In the genomic region with DNA sequence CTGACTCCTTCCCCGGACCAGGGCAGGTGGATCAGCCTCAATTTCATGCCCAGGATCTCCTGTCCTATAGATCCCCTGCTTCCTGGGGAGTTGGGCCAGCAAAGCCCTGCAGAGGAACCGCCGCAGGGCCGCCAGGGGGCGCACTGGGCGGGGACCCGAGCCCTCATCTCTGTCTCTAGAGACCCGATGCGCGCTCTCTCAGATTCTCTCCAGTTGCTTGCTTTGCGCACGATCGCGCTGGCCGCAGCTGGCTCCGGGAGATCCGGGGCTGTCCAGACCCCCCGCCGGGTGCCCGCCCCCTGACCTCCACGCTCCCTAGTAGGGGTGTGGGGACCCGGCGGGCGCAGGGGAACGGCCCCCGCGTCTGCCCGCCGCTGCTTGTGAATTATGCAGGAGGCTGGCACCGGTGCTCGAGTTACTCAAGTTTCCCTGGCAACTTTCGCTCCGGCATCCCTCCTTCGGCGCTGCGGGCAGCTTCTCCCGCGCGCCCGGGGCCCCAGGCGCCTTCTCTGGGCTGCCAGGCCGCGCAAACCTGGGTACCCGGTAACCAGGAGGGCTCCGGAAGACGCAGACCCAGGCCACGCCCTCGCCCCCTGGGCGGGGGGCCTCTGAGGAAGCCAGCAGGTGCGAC, we compare ENCODE assay signal across 8 mouse cellular contexts. TPM values are rescaled to one million over a fixed set of nuclear protein-coding genes. Genes with fewer than 3 reads are reported as not detected.
DNase-seq lines count a peak whose midpoint lies in the region; ATAC-seq and TF ChIP-seq lines count a peak whose summit lies in the region.

No protein-coding gene starts in this region.

- TF ChIP-seq POLR2A in CH12.LX (IDR thresholded peaks at IDR 0.05; ENCODE audit: low read depth, low read length): no peak
- no peak for TF ChIP-seq POLR2A in brain, embryonic 14.5 days (IDR thresholded peaks at IDR 0.05; ENCODE audit: borderline replicate concordance, extremely low read depth, insufficient read depth, insufficient read length, poor library complexity, severe bottlenecking)

- in situ Hi-C loops in CH12.LX (cut with MboI; ENCODE audit: low pct_ligation_motif_present, low pct_unique_long_range_greater_than_20kb, low sequenced_read_pairs): no loop called here

- peaks cover 98% of the 10 kb centered on the region for H3K27me3 ChIP-seq in CH12.LX (replicated peaks)
- peaks cover 44% of the 10 kb centered on the region for H3K27me3 ChIP-seq in forebrain, embryonic 11.5 days (ENCODE audit: control insufficient read depth, insufficient read depth, low read length)
- H3K27me3 ChIP-seq in hindbrain, embryonic 10.5 days (ENCODE audit: insufficient read depth, poor library complexity, severe bottlenecking): peaks cover 85% of the 10 kb centered on the region
- H3K27me3 ChIP-seq in lung, postnatal 0 days (replicated peaks; ENCODE audit: insufficient read depth, low read length): peaks cover 24% of the 10 kb centered on the region

- dilution Hi-C loops in CH12.LX (cut with MboI; ENCODE audit: extremely low pct_ligation_motif_present, extremely low pct_unique_long_range_greater_than_20kb, low sequenced_read_pairs): no loop called here

- H3K4me2 ChIP-seq in CH12.LX (ENCODE audit: insufficient read depth, low read depth, poor library complexity, severe bottlenecking): peak overlapping the region; percentile 77
- H3K4me2 ChIP-seq in forebrain, embryonic 11.5 days (ENCODE audit: low read depth, low read length, severe bottlenecking): peak overlapping the region; percentile 95
- peak overlapping the region; percentile 70 for H3K4me2 ChIP-seq in lung, postnatal 0 days (replicated peaks; ENCODE audit: low read depth, low read length)

- DNase-seq in CH12.LX (ENCODE audit: extremely low read depth): peak; percentile 5
- DNase-seq in brain, embryonic 14.5 days (ENCODE audit: low read depth): peak; percentile 89
- DNase-seq in forebrain, embryonic 11.5 days (ENCODE audit: low spot score): peak; percentile 91
- peak; percentile 82 for DNase-seq in hindbrain, embryonic 10.5 days (ENCODE audit: low spot score)
- peak; percentile 62 to 69 for DNase-seq in layer of hippocampus, postnatal 14 days (ENCODE audit: low spot score in 2 of 2)
- peak; percentile 79 for DNase-seq in lung, postnatal 0 days (ENCODE audit: low spot score)
- DNase-seq in retina, embryonic 14.5 days (ENCODE audit: low spot score): peak; percentile 89
- DNase-seq in thymus, postnatal 4 days: peak; percentile 86

- peak overlapping the region in 1 of 3 experiments; percentile 25 for H3K4me3 ChIP-seq in CH12.LX (replicated peaks in 1 of 3; ENCODE audit: low read depth in 2 of 3, low read length in 2 of 3, poor library complexity in 1 of 3)
- peak overlapping the region; percentile 39 for H3K4me3 ChIP-seq in forebrain, embryonic 11.5 days (ENCODE audit: low read depth, low read length)
- peak overlapping the region; percentile 63 for H3K4me3 ChIP-seq in hindbrain, embryonic 10.5 days
- peak overlapping the region; percentile 34 for H3K4me3 ChIP-seq in lung, postnatal 0 days (ENCODE audit: low read depth, low read length)

- H3K4me1 ChIP-seq in CH12.LX (ENCODE audit: control insufficient read depth in 1 of 2, insufficient read depth in 2 of 2): no peaks in the 10 kb centered on the region
- peaks cover 6% of the 10 kb centered on the region for H3K4me1 ChIP-seq in forebrain, embryonic 11.5 days (replicated peaks; ENCODE audit: control insufficient read depth, insufficient read depth, low read length)
- peaks cover 20% of the 10 kb centered on the region for H3K4me1 ChIP-seq in hindbrain, embryonic 10.5 days (replicated peaks)
- H3K4me1 ChIP-seq in lung, postnatal 0 days (ENCODE audit: insufficient read depth, low read depth, low read length): no peaks in the 10 kb centered on the region; the same call in 1 of the 2 replicates

- ATAC-seq in forebrain, embryonic 11.5 days (replicated peaks; ENCODE audit: low FRiP score): peak; percentile 46; the same call in 1 of the 2 replicates
- peak; percentile 78 for ATAC-seq in lung, postnatal 0 days

- H3K36me3 ChIP-seq in CH12.LX (replicated peaks in 1 of 2; ENCODE audit: control insufficient read depth in 1 of 2, insufficient read depth in 1 of 2, low read length in 1 of 2): no peaks in the 10 kb centered on the region
- H3K36me3 ChIP-seq in forebrain, embryonic 11.5 days (ENCODE audit: control insufficient read depth, insufficient read depth, low read length): no peaks in the 10 kb centered on the region
- no peaks in the 10 kb centered on the region for H3K36me3 ChIP-seq in hindbrain, embryonic 10.5 days
- no peaks in the 10 kb centered on the region for H3K36me3 ChIP-seq in lung, postnatal 0 days (ENCODE audit: insufficient read depth, low read length)

- no peak overlapping the region for H3K27ac ChIP-seq in CH12.LX (ENCODE audit: insufficient read depth, low read depth)
- H3K27ac ChIP-seq in forebrain, embryonic 11.5 days (ENCODE audit: low read depth, low read length): no peak overlapping the region
- H3K27ac ChIP-seq in hindbrain, embryonic 10.5 days: peak overlapping the region; percentile 71
- H3K27ac ChIP-seq in lung, postnatal 0 days (ENCODE audit: low read length): no peak overlapping the region

- peak in 1 of 2 experiments; percentile 63; a peak in 2 of 4 replicates for TF ChIP-seq CTCF in CH12.LX (conservative IDR thresholded peaks at IDR 0.05 in 1 of 2, IDR thresholded peaks at IDR 0.05 in 1 of 2; ENCODE audit: low read depth in 2 of 2, low read length in 2 of 2)
- peak; percentile 86 for TF ChIP-seq CTCF in brain, embryonic 14.5 days (IDR thresholded peaks at IDR 0.05; ENCODE audit: borderline replicate concordance, extremely low read depth, insufficient read depth, insufficient read length)
- TF ChIP-seq CTCF in lung, postnatal 0 days (IDR thresholded peaks at IDR 0.05): peak; percentile 70

- no peak overlapping the region for H3K9ac ChIP-seq in CH12.LX (ENCODE audit: insufficient read depth, low read depth)
- peak overlapping the region; percentile 56 for H3K9ac ChIP-seq in forebrain, embryonic 11.5 days (ENCODE audit: low read length)
- H3K9ac ChIP-seq in lung, postnatal 0 days (replicated peaks; ENCODE audit: low read depth): no peak overlapping the region

- no peak for TF ChIP-seq EP300 in CH12.LX (IDR thresholded peaks at IDR 0.05; ENCODE audit: low read length)
- no peak for TF ChIP-seq EP300 in lung, postnatal 0 days (IDR thresholded peaks at IDR 0.05)

- TF ChIP-seq RAD21 in CH12.LX (IDR thresholded peaks at IDR 0.05; ENCODE audit: low read depth, low read length): no peak; the same call in none of the 2 replicates

- H3K79me2 ChIP-seq in CH12.LX (replicated peaks; ENCODE audit: control insufficient read depth, extremely low read depth, insufficient read depth, poor library complexity, severe bottlenecking): no peaks in the 10 kb centered on the region

- no peaks in the 10 kb centered on the region for H3K9me3 ChIP-seq in CH12.LX (replicated peaks; ENCODE audit: low read length)
- H3K9me3 ChIP-seq in forebrain, embryonic 11.5 days (ENCODE audit: control insufficient read depth, low read length): no peaks in the 10 kb centered on the region
- H3K9me3 ChIP-seq in hindbrain, embryonic 10.5 days: no peaks in the 10 kb centered on the region
- no peaks in the 10 kb centered on the region for H3K9me3 ChIP-seq in lung, postnatal 0 days (ENCODE audit: low read length)

- under 1% methylated on average over 49 of the region's 50 CpGs for WGBS in forebrain, embryonic 11.5 days
- under 1% methylated on average over 50 of the region's 50 CpGs for WGBS in hindbrain, embryonic 10.5 days
- 2% methylated on average over 50 of the region's 50 CpGs for WGBS in lung, postnatal 0 days

TF ChIP-seq in CH12.LX, 34 proteins besides CTCF, POLR2A, EP300 and RAD21:
- TF ChIP-seq SMC3 (IDR thresholded peaks at IDR 0.05; ENCODE audit: low read depth, low read length) (peak; percentile 43), ZKSCAN1 (IDR thresholded peaks at IDR 0.05; ENCODE audit: borderline replicate concordance, low read depth, low read length) (no peak)

RNA-seq across cellular contexts. Expression of a gene that starts 22.9 kb away (rescaled TPM):
- not detected in 2 replicates for total RNA-seq in CH12.LX (2012; rRNA removed)
- total RNA-seq in CH12.LX (2014; rRNA removed): not detected in 2 replicates
- not detected in 2 replicates for polyA plus RNA-seq in CH12.LX (2012; ENCODE audit: insufficient read length, low read depth)
- polyA plus RNA-seq in brain, embryonic 14.5 days (2012; rRNA removed): 18.8 and 32.5 TPM in 2 replicates
- 2.2 TPM in 2 replicates for polyA plus RNA-seq in forebrain, embryonic 11.5 days (2014; fragmentation: Nextera tagmentation; extraction: Ambion mirVana)
- polyA plus RNA-seq in hindbrain, embryonic 10.5 days (2016; fragmentation: Nextera tagmentation; extraction: Ambion mirVana): 0.95 and 1.6 TPM in 2 replicates
- 100 to 1,000 TPM; 133 to 146 TPM for total RNA-seq in layer of hippocampus, postnatal 14 days (2021)
- polyA plus RNA-seq in lung, postnatal 0 days (2015; fragmentation: Nextera tagmentation; extraction: Ambion mirVana): 0.76 and 1.2 TPM in 2 replicates

Comparison
In these comparisons a context has a peak if more than half of its experiments do, and no peak if none do; other contexts are left out.
1. DNase-seq: peak in every context shown above with its lines; median percentile 91 in forebrain, embryonic 11.5 days; 89 in brain, embryonic 14.5 days; 89 in retina, embryonic 14.5 days; 86 in thymus, postnatal 4 days; 82 in hindbrain, embryonic 10.5 days; 79 in lung, postnatal 0 days; 66 in layer of hippocampus, postnatal 14 days; 5 in CH12.LX.